Mouse (Mus musculus): Measurements from ENCODE around the gene Smarca2.

- TF ChIP-seq CTCF (IDR thresholded peaks at IDR 0.05; ENCODE audit: extremely low read depth, insufficient read depth, low read length) (no peak), POLR2A (IDR thresholded peaks at IDR 0.05; ENCODE audit: extremely low read depth, insufficient read depth, low read length) (no peak)
Measured at GRCm38 (mm10) chr19:26721741-26722140, 116.9 kb downstream of the Smarca2 start.

All from cortical plate, adult 2 months (tissue).